In genomic region chr9:70086091-70086490, GRCm38 (mm10) we compare ENCODE assay signal across 20 mouse cellular contexts. TPM values are rescaled to one million over a fixed set of nuclear protein-coding genes. Genes with fewer than 3 reads are reported as not detected.
DNase-seq lines count a peak whose midpoint lies in the region; ATAC-seq and TF ChIP-seq lines count a peak whose summit lies in the region.
"Had no signal": no experiment of that assay in that cellular context is flagged by ENCODE, and none has a peak within 500 bp of the region (broad histone marks: within the 10 kb centered on the region; RNA-seq: fewer than 3 reads in every experiment).

No protein-coding gene starts in this region.

- no peaks in the 10 kb centered on the region for H3K4me1 ChIP-seq in hindbrain, embryonic 11.5 days (replicated peaks; ENCODE audit: control insufficient read depth, insufficient read depth, low read length)
- H3K4me1 ChIP-seq in hindbrain, embryonic 16.5 days (ENCODE audit: control insufficient read depth, insufficient read depth, low read depth, low read length) = 0 out of 2 replicates have a peak, but pooled peaks cover 6% of the 10 kb centered on the region
- H3K4me1 ChIP-seq in kidney, embryonic 16.5 days (ENCODE audit: insufficient read depth, low read length) = peaks cover 14% of the 10 kb centered on the region
- no peaks in the 10 kb centered on the region for H3K4me1 ChIP-seq in kidney, adult 2 months (ENCODE audit: control insufficient read depth, insufficient read depth, low read length)
- H3K4me1 ChIP-seq in midbrain, embryonic 16.5 days (ENCODE audit: control insufficient read depth, insufficient read depth, low read length) = 0 out of 2 replicates have a peak, but pooled peaks cover 5% of the 10 kb centered on the region
- H3K4me1 ChIP-seq: liver, embryonic 12.5 days had no signal

- no peak for ATAC-seq in hindbrain, embryonic 11.5 days (ENCODE audit: low FRiP score)
- no peak for ATAC-seq in hindbrain, embryonic 16.5 days
- ATAC-seq in kidney, embryonic 16.5 days (ENCODE audit: low FRiP score, low TSS enrichment) = peak; percentile 72; the same call in 1 of the 2 replicates
- ATAC-seq in midbrain, embryonic 16.5 days = no peak
- ATAC-seq: forebrain, embryonic 13.5 days; liver, embryonic 12.5 days had no signal

- no peak overlapping the region for H3K9ac ChIP-seq in hindbrain, embryonic 11.5 days (ENCODE audit: low read depth, low read length)
- no peak overlapping the region for H3K9ac ChIP-seq in hindbrain, embryonic 16.5 days (ENCODE audit: low read depth, low read length)
- H3K9ac ChIP-seq in kidney, embryonic 16.5 days (replicated peaks; ENCODE audit: low read length) = no peak overlapping the region
- H3K9ac ChIP-seq in midbrain, embryonic 16.5 days (ENCODE audit: low read depth, low read length) = no peak overlapping the region
- H3K9ac ChIP-seq: forebrain, embryonic 13.5 days; limb, embryonic 13.5 days; liver, embryonic 12.5 days had no signal

- no peaks in the 10 kb centered on the region for H3K9me3 ChIP-seq in hindbrain, embryonic 11.5 days (ENCODE audit: control insufficient read depth, low read length)
- no peaks in the 10 kb centered on the region for H3K9me3 ChIP-seq in hindbrain, embryonic 16.5 days (ENCODE audit: control insufficient read depth, low read length)
- no peaks in the 10 kb centered on the region for H3K9me3 ChIP-seq in kidney, embryonic 16.5 days (ENCODE audit: low read length)
- H3K9me3 ChIP-seq in midbrain, embryonic 16.5 days (replicated peaks; ENCODE audit: control insufficient read depth, low read length, poor library complexity, severe bottlenecking) = no peaks in the 10 kb centered on the region
- H3K9me3 ChIP-seq: forebrain, embryonic 13.5 days; heart, embryonic 10.5 days; limb, embryonic 13.5 days; liver, embryonic 12.5 days had no signal

- no peak for TF ChIP-seq CTCF in kidney, adult 2 months (conservative IDR thresholded peaks at IDR 0.05; ENCODE audit: insufficient read depth, insufficient read length, low read depth, low read length)

- no peaks in the 10 kb centered on the region for H3K27me3 ChIP-seq in hindbrain, embryonic 11.5 days (ENCODE audit: control insufficient read depth, insufficient read depth, low read length)
- H3K27me3 ChIP-seq in hindbrain, embryonic 16.5 days (replicated peaks; ENCODE audit: control insufficient read depth, insufficient read depth, low read length) = no peaks in the 10 kb centered on the region
- H3K27me3 ChIP-seq in kidney, embryonic 16.5 days (ENCODE audit: insufficient read depth, low read length) = no peaks in the 10 kb centered on the region
- no peaks in the 10 kb centered on the region for H3K27me3 ChIP-seq in kidney, adult 2 months (replicated peaks; ENCODE audit: control insufficient read depth, insufficient read depth, low read length)
- no peaks in the 10 kb centered on the region for H3K27me3 ChIP-seq in midbrain, embryonic 16.5 days (ENCODE audit: control insufficient read depth, insufficient read depth, low read depth, low read length)
- H3K27me3 ChIP-seq: forebrain, embryonic 13.5 days; limb, embryonic 13.5 days had no signal

- no peak overlapping the region for H3K27ac ChIP-seq in hindbrain, embryonic 11.5 days (ENCODE audit: low read depth, low read length)
- no peak overlapping the region for H3K27ac ChIP-seq in hindbrain, embryonic 16.5 days (ENCODE audit: low read depth, low read length)
- H3K27ac ChIP-seq in kidney, embryonic 16.5 days (ENCODE audit: low read length) = no peak overlapping the region
- H3K27ac ChIP-seq in kidney, adult 2 months (ENCODE audit: insufficient read depth, low read depth, low read length) = no peak overlapping the region
- H3K27ac ChIP-seq in midbrain, embryonic 16.5 days (ENCODE audit: low read length) = no peak overlapping the region
- H3K27ac ChIP-seq: forebrain, embryonic 13.5 days; heart, embryonic 10.5 days; limb, embryonic 13.5 days; liver, embryonic 12.5 days had no signal

- TF ChIP-seq POLR2A in kidney, adult 2 months (IDR thresholded peaks at IDR 0.05; ENCODE audit: low read depth, low read length) = no peak

- H3K4me2 ChIP-seq in hindbrain, embryonic 11.5 days (replicated peaks; ENCODE audit: low read depth, low read length) = no peak overlapping the region
- H3K4me2 ChIP-seq in hindbrain, embryonic 16.5 days (ENCODE audit: low read length) = no peak overlapping the region
- H3K4me2 ChIP-seq in kidney, embryonic 16.5 days (replicated peaks; ENCODE audit: low read depth, low read length) = no peak overlapping the region
- no peak overlapping the region for H3K4me2 ChIP-seq in midbrain, embryonic 16.5 days (ENCODE audit: low read length)
- H3K4me2 ChIP-seq: forebrain, embryonic 13.5 days; limb, embryonic 13.5 days; liver, embryonic 12.5 days had no signal

- H3K36me3 ChIP-seq in hindbrain, embryonic 11.5 days (ENCODE audit: control insufficient read depth, insufficient read depth, low read length) = no peaks in the 10 kb centered on the region
- no peaks in the 10 kb centered on the region for H3K36me3 ChIP-seq in hindbrain, embryonic 16.5 days (ENCODE audit: control insufficient read depth, insufficient read depth, low read length)
- H3K36me3 ChIP-seq in kidney, embryonic 16.5 days (ENCODE audit: insufficient read depth, low read length) = no peaks in the 10 kb centered on the region
- H3K36me3 ChIP-seq in kidney, adult 2 months (ENCODE audit: control insufficient read depth, insufficient read depth, low read length) = no peaks in the 10 kb centered on the region
- no peaks in the 10 kb centered on the region for H3K36me3 ChIP-seq in midbrain, embryonic 16.5 days (ENCODE audit: control insufficient read depth, insufficient read depth, low read length)
- H3K36me3 ChIP-seq: heart, embryonic 10.5 days; limb, embryonic 13.5 days; liver, embryonic 12.5 days had no signal

- H3K4me3 ChIP-seq in hindbrain, embryonic 11.5 days (ENCODE audit: low read depth, low read length) = no peak overlapping the region
- no peak overlapping the region for H3K4me3 ChIP-seq in hindbrain, embryonic 16.5 days (ENCODE audit: low read length)
- no peak overlapping the region for H3K4me3 ChIP-seq in kidney, embryonic 16.5 days (ENCODE audit: low read length)
- no peak overlapping the region for H3K4me3 ChIP-seq in kidney, adult 2 months (ENCODE audit: insufficient read depth, low read depth, low read length)
- H3K4me3 ChIP-seq in midbrain, embryonic 16.5 days (ENCODE audit: low read depth, low read length) = no peak overlapping the region
- H3K4me3 ChIP-seq: forebrain, embryonic 13.5 days; heart, embryonic 10.5 days; limb, embryonic 13.5 days; liver, embryonic 12.5 days had no signal

- DNase-seq in hindbrain, embryonic 11.5 days (ENCODE audit: low spot score) = peak; percentile 35
- no peak for DNase-seq in kidney, adult 2 months
- DNase-seq in ES-CJ7 (ENCODE audit: low read depth, low spot score) = peak; percentile 83
- DNase-seq in embryo, embryonic 10.5 days (ENCODE audit: low spot score) = peak; percentile 52
- DNase-seq in spleen, postnatal 10 days (ENCODE audit: low spot score in 2 of 2) = no peak
- DNase-seq: adrenal gland, adult 2 months; cerebellum, adult 11-12 months; heart, postnatal 4 days; kidney, postnatal 25 days; lung, adult 18-20 months; midbrain, embryonic 14.5 days had no signal

- 39% methylated on average over 6 of the region's 6 CpGs for WGBS in hindbrain, embryonic 11.5 days
- 24% methylated on average over 6 of the region's 6 CpGs for WGBS in hindbrain, embryonic 16.5 days
- WGBS in kidney, embryonic 16.5 days = 8% methylated on average over 6 of the region's 6 CpGs
- WGBS in kidney, adult 2 months = 16% methylated on average over 6 of the region's 6 CpGs
- 57% methylated on average over 6 of the region's 6 CpGs for WGBS in midbrain, embryonic 16.5 days

RNA-seq across cellular contexts. Expression of gene Gcnt3, which starts 48.2 kb away (rescaled TPM):
- polyA plus RNA-seq in hindbrain, embryonic 11.5 days (2014; fragmentation: Nextera tagmentation; extraction: Ambion mirVana) = 0.03 TPM in 1 of 2 replicates, not detected in the other
- polyA plus RNA-seq in hindbrain, embryonic 16.5 days (2015; fragmentation: Nextera tagmentation; extraction: Ambion mirVana) = 0.05 TPM in 1 of 2 replicates, not detected in the other
- polyA plus RNA-seq in kidney, embryonic 16.5 days (2015; fragmentation: Nextera tagmentation; extraction: Ambion mirVana) = 1.5 and 1.7 TPM in 2 replicates
- polyA plus RNA-seq in kidney, adult 2 months (2012; rRNA removed) = 0.30 and 0.31 TPM in 2 replicates
- polyA plus RNA-seq in midbrain, embryonic 16.5 days (2015; fragmentation: Nextera tagmentation; extraction: Ambion mirVana) = not detected in 2 replicates
- polyA plus RNA-seq: adrenal gland, adult 2 months; cortical plate, adult 2 months; forebrain, embryonic 13.5 days; heart, embryonic 10.5 days; liver, embryonic 12.5 days; midbrain, embryonic 14.5 days; neural tube, embryonic 14.5 days had no signal

RNA-seq across cellular contexts. Expression of gene Fam81a, which starts 56.3 kb away (rescaled TPM):
- polyA plus RNA-seq in hindbrain, embryonic 11.5 days (2014; fragmentation: Nextera tagmentation; extraction: Ambion mirVana) = 6.3 and 8.4 TPM in 2 replicates
- polyA plus RNA-seq in hindbrain, embryonic 16.5 days (2015; fragmentation: Nextera tagmentation; extraction: Ambion mirVana) = 13.6 and 16.3 TPM in 2 replicates
- polyA plus RNA-seq in kidney, embryonic 16.5 days (2015; fragmentation: Nextera tagmentation; extraction: Ambion mirVana) = 14.6 and 14.9 TPM in 2 replicates
- 11.1 and 12.4 TPM in 2 replicates for polyA plus RNA-seq in kidney, adult 2 months (2012; rRNA removed)
- polyA plus RNA-seq in midbrain, embryonic 16.5 days (2015; fragmentation: Nextera tagmentation; extraction: Ambion mirVana) = 9.6 and 10.8 TPM in 2 replicates

Comparison
In these comparisons a context has a peak if more than half of its experiments do, and no peak if none do; other contexts are left out.
1. DNase-seq: peak in hindbrain, embryonic 11.5 days (single experiment), ES-CJ7 (single experiment) and embryo, embryonic 10.5 days (single experiment); none in kidney, adult 2 months (single experiment) and spleen, postnatal 10 days (0 of 2).